Mouse (Mus musculus) midbrain, embryonic 12.5 days (tissue): ENCODE measurements around the gene Tubb4a. TPM values are rescaled to one million over a fixed set of nuclear protein-coding genes. Genes with fewer than 3 reads are reported as not detected.

ENCODE experiments used
- ATAC-seq: fragments of 200-750 bp; cut with Nextera tagmentation; 2 replicates; pipeline ENCODE4 v1.8.0; 2017; ENCODE audit warnings: low read depth, moderate TSS enrichment, moderate library complexity; ENCODE audit not compliant: low FRiP score
- H3K27ac ChIP-seq: fragments of 300-500 bp; sonication (generic); replicated peaks from 2 replicates; pipeline ENCODE4 v1.5.1; 2016; ENCODE audit warnings: mild to moderate bottlenecking
- H3K27me3 ChIP-seq: fragments of 300-500 bp; sonication (generic); 2 replicates; pipeline ENCODE4 v1.6.1; 2016; ENCODE audit warnings: mild to moderate bottlenecking
- H3K36me3 ChIP-seq: fragments of 300-500 bp; sonication (generic); 2 replicates; pipeline ENCODE4 v1.6.1; 2016
- H3K4me1 ChIP-seq: fragments of 300-500 bp; sonication (generic); 2 replicates; pipeline ENCODE4 v1.6.1; 2016
- H3K4me2 ChIP-seq: fragments of 300-500 bp; sonication (generic); replicated peaks from 2 replicates; pipeline ENCODE4 v1.6.1; 2016; ENCODE audit warnings: mild to moderate bottlenecking, moderate library complexity
- H3K4me3 ChIP-seq: fragments of 300-500 bp; sonication (generic); 2 replicates; pipeline ENCODE4 v1.5.1; 2016; ENCODE audit warnings: mild to moderate bottlenecking
- H3K9ac ChIP-seq: fragments of 300-500 bp; sonication (generic); replicated peaks from 2 replicates; pipeline ENCODE4 v1.6.1; 2016; ENCODE audit warnings: mild to moderate bottlenecking, moderate library complexity
- H3K9me3 ChIP-seq: fragments of 300-500 bp; sonication (generic); 2 replicates; pipeline ENCODE4 v1.6.1; 2016; ENCODE audit warnings: mild to moderate bottlenecking
- WGBS: fragments of 180-500 bp; shearing (Covaris S2); methylation state at CpG from one replicate; pipeline ENCODE4 v1.1.7; 2016; 5-methylcytosine and 5-hydroxymethylcytosine counted together
- polyA plus RNA-seq: library from polyadenylated mRNA; unstranded; fragments of >200 nt; fragmentation: Nextera tagmentation; extraction: Ambion mirVana; gene quantifications from 2 replicates; pipeline ENCODE4 v1.2.1, GENCODE M21; 2016

Tubb4a gene
- polyA plus RNA-seq, 1 experiment from 2014 or later, result 189 TPM

DNA sequence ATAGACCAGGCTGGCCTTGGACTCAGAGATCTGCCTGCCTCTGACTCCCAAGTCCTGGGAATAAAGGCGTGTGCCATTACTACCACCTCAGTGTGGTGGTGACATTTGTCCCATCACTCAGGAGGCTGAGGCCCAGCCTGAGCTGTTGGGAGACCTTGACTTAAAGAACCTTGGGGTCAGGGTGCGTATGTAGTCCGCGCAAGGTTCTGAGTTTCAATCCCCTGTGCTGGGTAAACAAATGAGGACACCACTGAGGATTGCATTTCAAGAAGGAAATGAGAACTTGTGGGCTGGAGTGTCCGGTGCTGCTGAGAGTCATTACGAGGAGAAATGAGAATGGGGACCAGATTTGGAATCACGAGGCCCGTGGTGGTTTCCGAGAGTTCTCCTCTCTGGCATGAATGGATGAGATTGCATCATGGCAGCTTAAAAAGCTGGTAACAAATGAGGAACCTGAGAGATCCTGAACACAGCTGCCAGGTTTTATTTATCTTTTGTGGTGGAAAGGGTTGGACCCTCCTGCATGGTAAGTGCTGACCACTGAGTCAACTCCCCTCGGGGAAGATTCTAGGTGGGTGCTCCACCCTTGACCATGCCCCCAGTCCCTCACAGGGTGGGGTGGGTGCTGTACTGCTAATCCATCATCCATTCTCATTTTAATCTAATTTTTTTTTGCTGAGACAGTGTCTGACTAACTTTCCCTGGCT, 25.3 kb upstream of the Tubb4a start:
- no peak overlapping the region for H3K9ac ChIP-seq
- no peaks in the 10 kb centered on the region for H3K27me3 ChIP-seq
- H3K4me2 ChIP-seq, result no peak overlapping the region
- H3K36me3 ChIP-seq, result no peaks in the 10 kb centered on the region
- H3K9me3 ChIP-seq, result no peaks in the 10 kb centered on the region
- 87% methylated on average over 10 of the region's 10 CpGs for WGBS
- no peak overlapping the region for H3K4me3 ChIP-seq
- no peak for ATAC-seq
- H3K4me1 ChIP-seq, result no peaks in the 10 kb centered on the region
- H3K27ac ChIP-seq, result no peak overlapping the region

DNA sequence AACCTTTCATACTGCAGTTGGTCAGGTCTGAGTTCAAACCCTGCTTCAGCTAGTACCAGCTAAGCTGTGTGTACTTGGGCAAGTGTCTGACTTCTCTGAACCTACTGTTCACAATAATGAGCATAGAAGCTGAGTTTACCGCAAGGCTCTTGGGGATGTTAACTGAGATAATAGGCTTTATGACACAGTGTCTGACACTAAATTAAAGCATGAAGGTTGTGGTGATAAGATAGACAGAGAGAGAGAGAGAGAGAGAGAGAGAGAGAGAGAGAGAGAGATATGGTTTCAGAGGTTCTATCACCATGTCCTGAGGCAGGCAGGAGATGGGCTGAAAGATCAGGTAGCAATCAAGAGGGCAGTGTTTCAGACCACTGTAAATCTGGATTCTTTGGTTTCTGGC, 22.4 kb upstream of the Tubb4a start:
- H3K4me1 ChIP-seq, result peaks cover 18% of the 10 kb centered on the region
- WGBS, result 92% methylated on average over 1 of the region's 1 CpGs
- no peak for ATAC-seq

DNA sequence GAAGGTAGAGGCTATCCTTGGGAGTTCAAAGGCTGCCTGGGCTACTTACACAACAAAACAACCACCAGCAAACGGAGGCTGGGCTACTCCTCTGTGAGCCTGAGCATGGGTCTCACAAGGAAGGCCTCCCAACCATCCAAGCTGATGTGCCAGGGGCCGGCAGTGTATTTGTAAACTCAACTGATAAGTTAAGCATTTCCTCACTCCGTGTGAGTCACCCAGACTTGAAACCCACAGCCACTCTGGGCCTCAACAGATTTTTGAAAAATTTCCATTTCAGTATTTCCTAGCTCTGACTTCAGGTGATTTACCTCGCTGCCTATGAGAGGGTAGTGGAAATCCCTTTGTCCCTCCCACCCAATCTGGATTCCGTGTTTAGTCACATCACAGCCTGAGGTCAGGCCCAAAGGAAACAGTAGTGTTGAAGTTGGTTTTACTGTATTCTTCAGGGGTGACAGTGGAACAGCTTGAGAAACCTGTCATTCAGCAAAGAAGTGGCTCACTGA, 21.1 kb upstream of the Tubb4a start:
- H3K36me3 ChIP-seq, result no peaks in the 10 kb centered on the region
- 0 out of 2 replicates have a peak, but pooled peaks cover 6% of the 10 kb centered on the region for H3K27me3 ChIP-seq
- no peaks in the 10 kb centered on the region for H3K9me3 ChIP-seq
- ATAC-seq, result no peak
- H3K9ac ChIP-seq, result no peak overlapping the region
- H3K27ac ChIP-seq, result no peak overlapping the region
- H3K4me1 ChIP-seq, result peaks cover 24% of the 10 kb centered on the region
- no peak overlapping the region for H3K4me2 ChIP-seq
- H3K4me3 ChIP-seq, result no peak overlapping the region
- WGBS, result 55% methylated on average over 5 of the region's 5 CpGs

More for the DNA sequence above, 22.4 kb upstream of the Tubb4a start:
- H3K4me3 ChIP-seq, result no peak overlapping the region
- H3K27me3 ChIP-seq, result 0 out of 2 replicates have a peak, but pooled peaks cover 6% of the 10 kb centered on the region
- H3K4me2 ChIP-seq, result no peak overlapping the region
- H3K9ac ChIP-seq, result no peak overlapping the region
- H3K36me3 ChIP-seq, result no peaks in the 10 kb centered on the region
- no peaks in the 10 kb centered on the region for H3K9me3 ChIP-seq
- no peak overlapping the region for H3K27ac ChIP-seq

DNA sequence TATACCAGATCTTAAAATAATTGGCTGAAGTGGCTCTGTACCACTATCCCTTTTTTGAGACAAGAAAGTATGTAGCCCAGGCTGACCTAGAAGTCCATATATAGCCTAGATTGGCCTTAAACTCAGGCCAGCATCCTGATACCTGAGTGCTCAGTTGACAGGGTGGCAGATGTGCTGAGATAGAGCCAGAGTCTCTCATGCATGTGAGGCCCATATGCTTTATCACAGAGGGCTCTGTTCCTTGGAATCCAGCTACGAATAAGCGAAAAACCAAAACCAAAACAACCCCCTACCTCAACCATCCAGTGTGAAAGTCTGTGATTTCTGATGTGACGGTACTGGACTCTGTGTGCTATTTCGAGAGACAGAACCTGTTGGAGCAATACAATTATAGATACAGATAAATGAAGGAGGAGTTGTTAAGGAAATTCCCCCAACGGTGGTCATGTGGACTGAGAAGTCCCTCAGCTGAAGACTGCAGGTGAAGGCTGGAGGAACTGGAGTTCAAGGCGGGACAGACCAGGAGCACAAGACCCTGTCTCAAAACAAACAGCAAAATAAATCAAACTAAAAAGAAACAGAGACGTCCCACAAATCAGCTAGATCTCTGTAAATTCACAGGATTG, 20.6 kb upstream of the Tubb4a start:
- H3K9ac ChIP-seq, result no peak overlapping the region
- H3K4me1 ChIP-seq, result peaks cover 24% of the 10 kb centered on the region
- no peaks in the 10 kb centered on the region for H3K36me3 ChIP-seq
- ATAC-seq, result no peak
- WGBS, result 88% methylated on average over 7 of the region's 7 CpGs
- no peak overlapping the region for H3K4me3 ChIP-seq
- 0 out of 2 replicates have a peak, but pooled peaks cover 6% of the 10 kb centered on the region for H3K27me3 ChIP-seq
- H3K9me3 ChIP-seq, result no peaks in the 10 kb centered on the region
- no peak overlapping the region for H3K27ac ChIP-seq
- no peak overlapping the region for H3K4me2 ChIP-seq

DNA sequence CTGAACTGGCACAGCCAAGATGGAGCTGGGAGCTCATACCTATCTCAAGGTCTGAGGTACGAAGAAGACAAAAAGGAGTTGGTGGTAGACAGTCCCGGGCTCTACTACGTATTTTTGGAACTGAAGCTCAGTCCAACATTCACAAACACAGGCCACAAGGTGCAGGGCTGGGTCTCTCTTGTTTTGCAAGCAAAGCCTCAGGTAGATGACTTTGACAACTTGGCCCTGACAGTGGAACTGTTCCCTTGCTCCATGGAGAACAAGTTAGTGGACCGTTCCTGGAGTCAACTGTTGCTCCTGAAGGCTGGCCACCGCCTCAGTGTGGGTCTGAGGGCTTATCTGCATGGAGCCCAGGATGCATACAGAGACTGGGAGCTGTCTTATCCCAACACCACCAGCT, 19.5 kb upstream of the Tubb4a start:
- peaks cover 24% of the 10 kb centered on the region for H3K4me1 ChIP-seq
- H3K36me3 ChIP-seq, result no peaks in the 10 kb centered on the region
- 0 out of 2 replicates have a peak, but pooled peaks cover 6% of the 10 kb centered on the region for H3K27me3 ChIP-seq
- no peak overlapping the region for H3K27ac ChIP-seq
- no peaks in the 10 kb centered on the region for H3K9me3 ChIP-seq
- peak overlapping the region; percentile 86 for H3K4me2 ChIP-seq
- no peak overlapping the region for H3K4me3 ChIP-seq
- 87% methylated on average over 5 of the region's 5 CpGs for WGBS
- ATAC-seq, result no peak
- no peak overlapping the region for H3K9ac ChIP-seq

- H3K4me3 ChIP-seq, result peak overlapping the region; percentile 61
- H3K9me3 ChIP-seq, result no peaks in the 10 kb centered on the region
- H3K36me3 ChIP-seq, result no peaks in the 10 kb centered on the region
- peaks cover 24% of the 10 kb centered on the region for H3K4me1 ChIP-seq
- WGBS, result 6% methylated on average over 9 of the region's 9 CpGs
- no peak overlapping the region for H3K27ac ChIP-seq
- H3K9ac ChIP-seq, result peak overlapping the region; percentile 74
- ATAC-seq, result no peak
- peak overlapping the region; percentile 86 for H3K4me2 ChIP-seq
- H3K27me3 ChIP-seq, result 0 out of 2 replicates have a peak, but pooled peaks cover 6% of the 10 kb centered on the region
Observed at GRCm38 (mm10) chr17:57106035-57106368, 18.4 kb upstream of the Tubb4a start.

DNA sequence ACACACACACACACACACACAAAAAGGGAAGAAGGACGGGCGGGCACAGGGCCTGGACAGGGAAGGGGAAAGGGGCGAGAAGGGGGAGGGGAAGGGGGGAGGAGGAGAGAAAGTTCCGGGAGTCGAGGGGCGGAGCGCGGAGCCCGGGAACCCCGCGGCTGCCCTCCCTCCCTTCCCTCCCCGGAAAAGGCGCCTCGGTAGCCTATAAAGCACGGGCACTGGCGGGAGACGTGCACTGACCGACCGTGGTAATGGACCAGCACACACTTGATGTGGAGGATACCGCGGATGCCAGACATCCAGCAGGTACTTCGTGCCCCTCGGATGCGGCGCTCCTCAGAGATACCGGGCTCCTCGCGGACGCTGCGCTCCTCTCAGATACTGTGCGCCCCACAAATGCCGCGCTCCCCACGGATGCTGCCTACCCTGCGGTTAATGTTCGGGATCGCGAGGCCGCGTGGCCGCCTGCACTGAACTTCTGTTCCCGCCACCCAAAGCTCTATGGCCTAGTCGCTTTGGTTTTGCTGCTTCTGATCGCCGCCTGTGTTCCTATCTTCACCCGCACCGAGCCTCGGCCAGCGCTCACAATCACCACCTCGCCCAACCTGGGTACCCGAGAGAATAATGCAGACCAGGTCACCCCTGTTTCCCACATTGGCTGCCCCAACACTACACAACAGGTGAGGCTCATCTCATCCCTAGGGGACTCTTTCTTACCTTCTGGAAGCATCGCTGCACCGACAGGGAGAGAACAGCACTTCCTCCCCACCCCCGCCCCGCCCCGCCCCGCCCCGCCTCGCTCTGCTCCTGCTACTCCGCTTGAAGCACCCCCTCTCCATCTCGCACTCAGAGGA, 17.8 kb upstream of the Tubb4a start, which contains the start of gene Tnfsf9:
TSS of gene Tnfsf9 (plus strand) at position 145 of the 854 bp plus-strand sequence.
- H3K4me1 ChIP-seq, result peaks cover 24% of the 10 kb centered on the region
- H3K9ac ChIP-seq, result peak within 1 kb of the TSS; percentile 74
- peak; percentile 86 for ATAC-seq
- no peaks in the 10 kb centered on the region for H3K36me3 ChIP-seq
- H3K27ac ChIP-seq, result no peak within 1 kb of the TSS
- H3K27me3 ChIP-seq, result 0 out of 2 replicates have a peak, but pooled peaks cover 6% of the 10 kb centered on the region
- peak within 1 kb of the TSS; percentile 86 for H3K4me2 ChIP-seq
- H3K9me3 ChIP-seq, result no peaks in the 10 kb centered on the region
- H3K4me3 ChIP-seq, result peak within 1 kb of the TSS; percentile 61
- under 1% methylated on average over 54 of the region's 61 CpGs for WGBS

GRCm38 (mm10) chr17:57104496-57104895, 16.9 kb upstream of the Tubb4a start:
- 0 out of 2 replicates have a peak, but pooled peaks have one; percentile 16 for ATAC-seq
- H3K9ac ChIP-seq, result peak overlapping the region; percentile 74; the same call in 1 of the 2 replicates
- H3K27me3 ChIP-seq, result 0 out of 2 replicates have a peak, but pooled peaks cover 6% of the 10 kb centered on the region
- H3K9me3 ChIP-seq, result no peaks in the 10 kb centered on the region
- H3K4me3 ChIP-seq, result peak overlapping the region; percentile 61
- 48% methylated on average over 4 of the region's 4 CpGs for WGBS
- peak overlapping the region; percentile 86 for H3K4me2 ChIP-seq
- no peaks in the 10 kb centered on the region for H3K36me3 ChIP-seq
- H3K27ac ChIP-seq, result no peak overlapping the region
- H3K4me1 ChIP-seq, result peaks cover 24% of the 10 kb centered on the region

DNA sequence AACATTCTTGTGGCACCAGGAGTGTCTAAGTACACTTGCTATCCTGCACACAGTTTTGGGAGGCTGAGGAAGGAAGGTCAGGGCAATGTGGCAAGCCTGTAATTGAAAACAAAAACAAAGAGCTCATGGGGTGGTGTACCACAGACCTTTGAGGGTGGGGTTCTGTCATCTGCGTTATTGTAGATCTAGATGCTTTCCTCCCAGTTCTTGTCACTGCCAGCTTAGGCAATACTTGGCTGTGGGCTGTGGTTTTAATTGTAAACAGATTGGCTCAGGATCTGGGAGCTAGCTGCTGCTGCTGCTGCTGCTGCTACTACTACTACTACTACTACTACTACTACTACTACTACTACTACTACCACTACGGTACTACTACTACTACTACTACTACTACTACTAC, 14.7 kb upstream of the Tubb4a start:
- peaks cover 23% of the 10 kb centered on the region for H3K4me1 ChIP-seq
- 88% methylated on average over 2 of the region's 2 CpGs for WGBS
- ATAC-seq, result no peak
- no peaks in the 10 kb centered on the region for H3K9me3 ChIP-seq
- H3K4me3 ChIP-seq, result no peak overlapping the region
- H3K36me3 ChIP-seq, result no peaks in the 10 kb centered on the region
- H3K27ac ChIP-seq, result no peak overlapping the region
- 0 out of 2 replicates have a peak, but pooled peaks cover 6% of the 10 kb centered on the region for H3K27me3 ChIP-seq
- H3K4me2 ChIP-seq, result no peak overlapping the region
- H3K9ac ChIP-seq, result no peak overlapping the region

GRCm38 (mm10) chr17:57099629-57100325, 12.2 kb upstream of the Tubb4a start:
- Histone ChIP-seq H3K9me3 (no peaks in the 10 kb centered on the region), H3K36me3 (no peaks in the 10 kb centered on the region), H3K4me3 (no peak overlapping the region), H3K27me3 (peaks cover 6% of the 10 kb centered on the region; the same call in 1 of the 2 replicates), H3K4me1 (peaks cover 14% of the 10 kb centered on the region), H3K27ac (no peak overlapping the region), H3K4me2 (no peak overlapping the region), H3K9ac (no peak overlapping the region)
- 11% methylated on average over 10 of the region's 10 CpGs for WGBS
- no peak for ATAC-seq

- peaks cover 9% of the 10 kb centered on the region for H3K4me1 ChIP-seq
- peaks cover 12% of the 10 kb centered on the region; the same call in 1 of the 2 replicates for H3K27me3 ChIP-seq
- no peaks in the 10 kb centered on the region for H3K36me3 ChIP-seq
- H3K27ac ChIP-seq, result no peak overlapping the region
- no peak overlapping the region for H3K9ac ChIP-seq
- no peak for ATAC-seq
- H3K4me3 ChIP-seq, result no peak overlapping the region
- whole genome bisulfite sequencing, result 85% methylated on average over 5 of the region's 5 CpGs
- no peak overlapping the region for H3K4me2 ChIP-seq
- no peaks in the 10 kb centered on the region for H3K9me3 ChIP-seq
Observed at GRCm38 (mm10) chr17:57098321-57098720, 10.7 kb upstream of the Tubb4a start.
